Comparison of ENCODE assay signal across 20 mouse cellular contexts in the genomic region with DNA sequence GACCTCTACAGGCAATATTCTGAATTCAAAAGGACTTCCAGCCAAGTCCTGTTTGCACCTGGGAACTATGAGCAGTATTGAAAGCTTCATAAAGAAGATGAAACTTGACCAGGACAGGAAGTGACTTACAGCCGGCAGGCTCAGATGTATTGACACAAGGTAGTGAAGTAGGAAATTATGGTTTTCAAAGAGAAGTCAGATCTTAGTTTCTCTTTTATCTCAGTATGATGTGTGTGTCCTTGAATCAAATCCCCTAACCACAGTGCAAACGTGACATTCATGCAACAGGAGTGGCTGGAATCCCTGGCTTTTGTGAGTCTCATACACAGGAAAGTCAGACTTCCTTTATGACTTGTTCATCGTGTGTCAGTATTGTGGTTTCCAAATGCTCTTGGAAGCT. TPM values are rescaled to one million over a fixed set of nuclear protein-coding genes. Genes with fewer than 3 reads are reported as not detected.
DNase-seq lines count a peak whose midpoint lies in the region; ATAC-seq lines count a peak whose summit lies in the region.
"Had no signal": no experiment of that assay in that cellular context is flagged by ENCODE, and none has a peak within 500 bp of the region (broad histone marks: within the 10 kb centered on the region; RNA-seq: fewer than 3 reads in every experiment).

No protein-coding gene starts in this region.

- H3K4me3 ChIP-seq in limb, embryonic 12.5 days (replicated peaks) = no peak overlapping the region
- H3K4me3 ChIP-seq in limb, embryonic 10.5 days = no peak overlapping the region
- H3K4me3 ChIP-seq: embryonic facial prominence, embryonic 13.5 days; forebrain, embryonic 10.5 days; forebrain, embryonic 12.5 days had no signal

- WGBS in limb, embryonic 12.5 days = 57% methylated on average over 3 of the region's 3 CpGs
- WGBS in limb, embryonic 10.5 days = 76% methylated on average over 3 of the region's 3 CpGs

- DNase-seq in limb, embryonic 10.5 days (ENCODE audit: low spot score) = no peak
- DNase-seq in A20 (ENCODE audit: low read depth, low spot score) = peak; percentile 2
- peak; percentile 5 for DNase-seq in naive thymus-derived CD4-positive, alpha-beta T cell, adult 2 months (ENCODE audit: low read depth)
- DNase-seq in adrenal gland, postnatal 10 days = no peak
- no peak for DNase-seq in kidney, adult 11 months
- DNase-seq: adrenal gland, adult 2 months; adrenal gland, postnatal 14 days; adrenal gland, postnatal 36 days; cerebellum, adult 11-12 months; cerebellum, adult 2 months; cerebellum, adult 9-10 months; cerebellum, postnatal 10 days; cerebellum, postnatal 25 days had no signal

- H3K9ac ChIP-seq in limb, embryonic 12.5 days (replicated peaks) = no peak overlapping the region
- H3K9ac ChIP-seq: embryonic facial prominence, embryonic 13.5 days; forebrain, embryonic 12.5 days had no signal

- H3K36me3 ChIP-seq in limb, embryonic 12.5 days = peaks cover 6% of the 10 kb centered on the region; the same call in 1 of the 2 replicates
- peaks cover 7% of the 10 kb centered on the region for H3K36me3 ChIP-seq in limb, embryonic 10.5 days
- H3K36me3 ChIP-seq: embryonic facial prominence, embryonic 13.5 days; forebrain, embryonic 10.5 days; forebrain, embryonic 12.5 days had no signal

- no peaks in the 10 kb centered on the region; the same call in 1 of the 2 replicates for H3K4me1 ChIP-seq in limb, embryonic 12.5 days (replicated peaks)
- no peaks in the 10 kb centered on the region for H3K4me1 ChIP-seq in limb, embryonic 10.5 days
- H3K4me1 ChIP-seq: embryonic facial prominence, embryonic 13.5 days; forebrain, embryonic 10.5 days; forebrain, embryonic 12.5 days had no signal

- peaks cover 10% of the 10 kb centered on the region for H3K9me3 ChIP-seq in limb, embryonic 12.5 days
- H3K9me3 ChIP-seq in limb, embryonic 10.5 days (replicated peaks) = 0 out of 2 replicates have a peak, but pooled peaks cover 2% of the 10 kb centered on the region

- H3K27me3 ChIP-seq in limb, embryonic 12.5 days = no peaks in the 10 kb centered on the region
- H3K27me3 ChIP-seq in limb, embryonic 10.5 days (ENCODE audit: low read depth, poor library complexity, severe bottlenecking) = no peaks in the 10 kb centered on the region
- H3K27me3 ChIP-seq: embryonic facial prominence, embryonic 13.5 days; forebrain, embryonic 12.5 days had no signal

- peak overlapping the region; percentile 45; the same call in 1 of the 2 replicates for H3K27ac ChIP-seq in limb, embryonic 12.5 days
- no peak overlapping the region for H3K27ac ChIP-seq in limb, embryonic 10.5 days
- H3K27ac ChIP-seq: embryonic facial prominence, embryonic 13.5 days; forebrain, embryonic 10.5 days; forebrain, embryonic 12.5 days had no signal

- no peak overlapping the region for H3K4me2 ChIP-seq in limb, embryonic 12.5 days
- H3K4me2 ChIP-seq: embryonic facial prominence, embryonic 13.5 days; forebrain, embryonic 12.5 days had no signal

- no peak for ATAC-seq in limb, embryonic 12.5 days (ENCODE audit: insufficient number of reproducible peaks, insufficient read depth, low FRiP score, low TSS enrichment, low read depth)
- ATAC-seq: forebrain, embryonic 14.5 days; forebrain, embryonic 16.5 days had no signal

RNA-seq across cellular contexts. Expression of gene Ism1, which starts 27.0 kb away (rescaled TPM):
- 8.0 TPM in 2 replicates for polyA plus RNA-seq in limb, embryonic 12.5 days (2016; fragmentation: Nextera tagmentation; extraction: Ambion mirVana)
- polyA plus RNA-seq in limb, embryonic 10.5 days (2016; fragmentation: Nextera tagmentation; extraction: Ambion mirVana) = 2.4 and 3.2 TPM in 2 replicates
- 10 to 100 TPM; 24.7 to 30.7 TPM for total RNA-seq in adrenal gland, postnatal 10 days (2021)
- total RNA-seq: MEL had no signal

Comparison
In these comparisons a context has a peak if more than half of its experiments do, and no peak if none do; other contexts are left out.
1. DNase-seq: peak in A20 (single experiment) and naive thymus-derived CD4-positive, alpha-beta T cell, adult 2 months (single experiment); none in limb, embryonic 10.5 days (single experiment), adrenal gland, postnatal 10 days (single experiment) and kidney, adult 11 months (single experiment).